Mouse (Mus musculus): ENCODE results near the gene Cox6a2.
"Not testable (repeated sequence)": the region's sequence is repeated elsewhere in the genome, so short reads cannot be mapped to it uniquely, and the experiment has no call there.

Gene Cox6a2

GRCm38 (mm10) chr7:128234796-128235195 is 28.6 kb upstream of the Cox6a2 start:
- no peak for DNase-seq (ENCODE audit: low spot score)

- no peak for DNase-seq (ENCODE audit: low spot score)
Measured at GRCm38 (mm10) chr7:128231741-128232140, 25.6 kb upstream of the Cox6a2 start.

GRCm38 (mm10) chr7:128220936-128221335 is 14.7 kb upstream of the Cox6a2 start:
- no peak for DNase-seq (ENCODE audit: low spot score)

GRCm38 (mm10) chr7:128219952-128220351 is 13.8 kb upstream of the Cox6a2 start:
- DNase-seq (ENCODE audit: low spot score) = no peak

- DNase-seq (ENCODE audit: low spot score) = no peak
Measured at GRCm38 (mm10) chr7:128209826-128210225, 3.6 kb upstream of the Cox6a2 start.

- DNase-seq (ENCODE audit: low spot score) = no peak
Measured at GRCm38 (mm10) chr7:128208187-128208586, 2.0 kb upstream of the Cox6a2 start.

- no peak for DNase-seq (ENCODE audit: low spot score)
Measured at GRCm38 (mm10) chr7:128205695-128206094, 492 bp downstream of the Cox6a2 start.

- no peak for DNase-seq (ENCODE audit: low spot score)
Measured at GRCm38 (mm10) chr7:128204179-128204578, 2.0 kb downstream of the Cox6a2 start.

GRCm38 (mm10) chr7:128203071-128203470 is 3.1 kb downstream of the Cox6a2 start:
- DNase-seq (ENCODE audit: low spot score) = no peak

- DNase-seq (ENCODE audit: low spot score) = no peak
Measured at GRCm38 (mm10) chr7:128201607-128202006, 4.6 kb downstream of the Cox6a2 start.

GRCm38 (mm10) chr7:128181691-128182090 is 24.5 kb downstream of the Cox6a2 start:
- no peak for DNase-seq (ENCODE audit: low spot score)

GRCm38 (mm10) chr7:128180546-128180945 is 25.6 kb downstream of the Cox6a2 start:
- DNase-seq (ENCODE audit: low spot score) = no peak

- DNase-seq (ENCODE audit: low spot score) = no peak
Measured at GRCm38 (mm10) chr7:128180126-128180525, 26.1 kb downstream of the Cox6a2 start.

- DNase-seq (ENCODE audit: low spot score) = no peak
Measured at GRCm38 (mm10) chr7:128178385-128178784, 27.8 kb downstream of the Cox6a2 start.

GRCm38 (mm10) chr7:128169996-128170395 is 36.2 kb downstream of the Cox6a2 start:
- DNase-seq (ENCODE audit: low spot score) = no peak

GRCm38 (mm10) chr7:128166391-128166790 is 39.8 kb downstream of the Cox6a2 start:
- DNase-seq (ENCODE audit: low spot score) = no peak

GRCm38 (mm10) chr7:128164001-128164400 is 42.2 kb downstream of the Cox6a2 start:
- no peak for DNase-seq (ENCODE audit: low spot score)

GRCm38 (mm10) chr7:128158688-128159354 is 47.4 kb downstream of the Cox6a2 start:
- not testable (repeated sequence) for DNase-seq (ENCODE audit: low spot score)
